Comparison of ENCODE assay signal across 1 mouse cellular context in genomic region chr3:96195616-96196313, GRCm38 (mm10).
TF ChIP-seq lines count a peak whose summit lies in the region.

No protein-coding gene starts in this region.

TF ChIP-seq in MEL, 35 proteins besides CTCF, POLR2A, EP300 and RAD21:
- TF ChIP-seq MAZ (IDR thresholded peaks at IDR 0.05; ENCODE audit: low read depth, low read length) (peak; percentile 74; the same call in 1 of the 2 replicates), USF1 (IDR thresholded peaks at IDR 0.05; ENCODE audit: low read depth, low read length) (no peak), MAFK (IDR thresholded peaks at IDR 0.05; ENCODE audit: borderline replicate concordance, low read depth, low read length) (no peak), RCOR1 (IDR thresholded peaks at IDR 0.05; ENCODE audit: low read depth, low read length) (0 out of 2 replicates have a peak, but pooled peaks have one; percentile 28), TAL1 (IDR thresholded peaks at IDR 0.05; ENCODE audit: low read length) (no peak), HCFC1 (IDR thresholded peaks at IDR 0.05; ENCODE audit: low read depth, low read length) (peak; percentile 49), SMC3 (IDR thresholded peaks at IDR 0.05; ENCODE audit: low read depth, low read length) (peak; percentile 37; the same call in 1 of the 2 replicates), TBP (IDR thresholded peaks at IDR 0.05; ENCODE audit: low read depth, low read length) (no peak), GATA1 (IDR thresholded peaks at IDR 0.05; ENCODE audit: low read depth, low read length) (no peak; the same call in 1 of the 2 replicates), ZKSCAN1 (IDR thresholded peaks at IDR 0.05; ENCODE audit: low read depth, low read length) (no peak), ZMIZ1 (IDR thresholded peaks at IDR 0.05; ENCODE audit: low read depth, low read length) (0 out of 2 replicates have a peak, but pooled peaks have one; percentile 13), MAX (IDR thresholded peaks at IDR 0.05; ENCODE audit: low read length) (no peak), CHD1 (IDR thresholded peaks at IDR 0.05; ENCODE audit: low read depth, low read length) (peak; percentile 60; the same call in 1 of the 2 replicates), ZC3H11A (IDR thresholded peaks at IDR 0.05; ENCODE audit: low read depth, low read length) (peak; percentile 37), UBTF (IDR thresholded peaks at IDR 0.05; ENCODE audit: borderline replicate concordance, insufficient read depth, low read depth, low read length) (no peak), JUND (IDR thresholded peaks at IDR 0.05; ENCODE audit: low read depth, low read length) (0 out of 2 replicates have a peak, but pooled peaks have one; percentile 14), ETS1 (IDR thresholded peaks at IDR 0.05; ENCODE audit: low read depth, low read length) (peak; percentile 31; the same call in 1 of the 2 replicates), E2F4 (IDR thresholded peaks at IDR 0.05; ENCODE audit: borderline replicate concordance, low read depth, low read length) (0 out of 2 replicates have a peak, but pooled peaks have one; percentile 58), MYC (IDR thresholded peaks at IDR 0.05; ENCODE audit: low read depth, low read length) (peak; percentile 70; the same call in 1 of the 2 replicates)
